Comparison of ENCODE assay signal across 9 mouse cellular contexts in the genomic region with DNA sequence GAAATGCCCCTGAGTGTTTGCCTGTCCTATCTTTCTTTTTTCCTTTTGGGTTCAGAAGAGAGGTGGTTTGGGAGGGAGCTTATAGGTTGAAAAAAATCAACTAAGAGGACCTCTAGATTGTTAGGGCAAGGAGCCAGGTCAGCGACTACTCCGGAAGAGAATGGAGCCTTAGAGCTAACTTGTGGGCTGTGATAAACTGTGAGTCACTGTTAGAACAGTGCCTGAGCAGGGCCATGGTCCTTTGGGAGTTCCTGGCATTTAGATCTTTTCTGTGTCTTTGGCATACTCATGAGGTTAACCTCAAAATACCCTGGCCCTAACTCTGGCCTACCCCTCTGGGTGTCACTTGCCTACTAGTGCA. TPM values are rescaled to one million over a fixed set of nuclear protein-coding genes. Genes with fewer than 3 reads are reported as not detected.
A peak's percentile ranks its signal among the peaks of the same experiment; 100 is the strongest.
DNase-seq lines count a peak whose midpoint lies in the region; ATAC-seq and TF ChIP-seq lines count a peak whose summit lies in the region.
"Had no signal": no experiment of that assay in that cellular context is flagged by ENCODE, and none has a peak within 500 bp of the region (broad histone marks: within the 10 kb centered on the region; RNA-seq: fewer than 3 reads in every experiment).

No protein-coding gene starts in this region.

- DNase-seq in forebrain, embryonic 10.5 days (ENCODE audit: extremely low spot score, low spot score) = no peak
- DNase-seq in NIH3T3 (ENCODE audit: low read depth) = peak; percentile 83
- no peak for DNase-seq in thymus, postnatal 14 days
- no peak for DNase-seq in cerebellum, adult 2 months
- no peak for DNase-seq in layer of hippocampus, adult 9-10 months (ENCODE audit: low spot score)

- H3K9ac ChIP-seq in forebrain, embryonic 15.5 days (replicated peaks) = no peak overlapping the region
- no peak overlapping the region for H3K9ac ChIP-seq in heart, embryonic 15.5 days
- no peak overlapping the region for H3K9ac ChIP-seq in lung, embryonic 16.5 days (ENCODE audit: low read length)

- no peaks in the 10 kb centered on the region for H3K27me3 ChIP-seq in forebrain, embryonic 15.5 days
- no peaks in the 10 kb centered on the region for H3K27me3 ChIP-seq in forebrain, embryonic 10.5 days (ENCODE audit: poor library complexity, severe bottlenecking)
- H3K27me3 ChIP-seq in heart, embryonic 15.5 days = no peaks in the 10 kb centered on the region
- H3K27me3 ChIP-seq in lung, embryonic 16.5 days (ENCODE audit: control insufficient read depth, insufficient read depth, low read depth, low read length) = no peaks in the 10 kb centered on the region
- H3K27me3 ChIP-seq in cerebellum, adult 2 months (ENCODE audit: control insufficient read depth, insufficient read depth, low read length) = no peaks in the 10 kb centered on the region
- H3K27me3 ChIP-seq: megakaryocyte, embryonic 14.5 days had no signal

- H3K4me3 ChIP-seq in forebrain, embryonic 15.5 days = no peak overlapping the region
- no peak overlapping the region for H3K4me3 ChIP-seq in forebrain, embryonic 10.5 days
- H3K4me3 ChIP-seq in heart, embryonic 15.5 days = no peak overlapping the region
- H3K4me3 ChIP-seq in lung, embryonic 16.5 days (ENCODE audit: low read length) = no peak overlapping the region
- H3K4me3 ChIP-seq in cerebellum, adult 2 months (replicated peaks; ENCODE audit: insufficient read depth, low read depth, low read length) = no peak overlapping the region

- 78% methylated on average over 2 of the region's 2 CpGs for WGBS in forebrain, embryonic 15.5 days
- WGBS in forebrain, embryonic 10.5 days = 93% methylated on average over 2 of the region's 2 CpGs
- 36% methylated on average over 2 of the region's 2 CpGs for WGBS in heart, embryonic 15.5 days
- WGBS in lung, embryonic 16.5 days = 19% methylated on average over 2 of the region's 2 CpGs
- WGBS in cerebellum, adult 2 months = 37% methylated on average over 2 of the region's 2 CpGs

- no peak overlapping the region for H3K4me2 ChIP-seq in forebrain, embryonic 15.5 days (replicated peaks)
- H3K4me2 ChIP-seq in heart, embryonic 15.5 days = no peak overlapping the region
- no peak overlapping the region for H3K4me2 ChIP-seq in lung, embryonic 16.5 days (ENCODE audit: low read depth, low read length)

- no peaks in the 10 kb centered on the region for H3K36me3 ChIP-seq in forebrain, embryonic 15.5 days
- peaks cover 36% of the 10 kb centered on the region for H3K36me3 ChIP-seq in forebrain, embryonic 10.5 days (replicated peaks)
- H3K36me3 ChIP-seq in heart, embryonic 15.5 days = no peaks in the 10 kb centered on the region
- H3K36me3 ChIP-seq in lung, embryonic 16.5 days (ENCODE audit: control insufficient read depth, insufficient read depth, low read length) = no peaks in the 10 kb centered on the region

- no peak for TF ChIP-seq CTCF in cerebellum, adult 2 months (IDR thresholded peaks at IDR 0.05; ENCODE audit: borderline replicate concordance, insufficient read depth, low read depth, low read length)

- ATAC-seq in forebrain, embryonic 15.5 days (replicated peaks) = no peak
- ATAC-seq in heart, embryonic 15.5 days (replicated peaks; ENCODE audit: insufficient number of reproducible peaks, insufficient read depth, low FRiP score, low read depth) = peak; percentile 64
- peak; percentile 79 for ATAC-seq in lung, embryonic 16.5 days (ENCODE audit: low read depth)

- peaks cover 5% of the 10 kb centered on the region; the same call in 1 of the 2 replicates for H3K4me1 ChIP-seq in forebrain, embryonic 15.5 days
- H3K4me1 ChIP-seq in forebrain, embryonic 10.5 days = peaks cover 5% of the 10 kb centered on the region; the same call in 1 of the 2 replicates
- peaks cover 18% of the 10 kb centered on the region for H3K4me1 ChIP-seq in heart, embryonic 15.5 days (replicated peaks)
- H3K4me1 ChIP-seq in lung, embryonic 16.5 days (replicated peaks; ENCODE audit: control insufficient read depth, insufficient read depth, low read length) = peaks cover 28% of the 10 kb centered on the region
- peaks cover 8% of the 10 kb centered on the region for H3K4me1 ChIP-seq in cerebellum, adult 2 months (ENCODE audit: control insufficient read depth, insufficient read depth, low read length)

- TF ChIP-seq POLR2A in cerebellum, adult 2 months (IDR thresholded peaks at IDR 0.05; ENCODE audit: borderline replicate concordance, insufficient read depth, low read length) = no peak

- H3K9me3 ChIP-seq in forebrain, embryonic 15.5 days = no peaks in the 10 kb centered on the region
- H3K9me3 ChIP-seq in forebrain, embryonic 10.5 days = no peaks in the 10 kb centered on the region
- H3K9me3 ChIP-seq in heart, embryonic 15.5 days (replicated peaks) = no peaks in the 10 kb centered on the region
- H3K9me3 ChIP-seq in lung, embryonic 16.5 days (ENCODE audit: control insufficient read depth, low read length) = no peaks in the 10 kb centered on the region
- H3K9me3 ChIP-seq: megakaryocyte, embryonic 14.5 days had no signal

- 0 out of 2 replicates have a peak overlapping the region, but pooled peaks have one; percentile 3 for H3K27ac ChIP-seq in forebrain, embryonic 15.5 days (replicated peaks)
- no peak overlapping the region for H3K27ac ChIP-seq in forebrain, embryonic 10.5 days
- peak overlapping the region; percentile 64 for H3K27ac ChIP-seq in heart, embryonic 15.5 days
- H3K27ac ChIP-seq in lung, embryonic 16.5 days (ENCODE audit: low read length) = peak overlapping the region; percentile 64
- H3K27ac ChIP-seq in cerebellum, adult 2 months (ENCODE audit: insufficient read depth, low read length) = no peak overlapping the region

RNA-seq across cellular contexts. Expression of gene Podxl, which starts 45.5 kb away (rescaled TPM):
- 11.5 and 12.7 TPM in 2 replicates for polyA plus RNA-seq in forebrain, embryonic 15.5 days (2015; fragmentation: Nextera tagmentation; extraction: Ambion mirVana)
- 17.2 and 20.6 TPM in 2 replicates for polyA plus RNA-seq in forebrain, embryonic 10.5 days (2016; fragmentation: Nextera tagmentation; extraction: Ambion mirVana)
- polyA plus RNA-seq in heart, embryonic 15.5 days (2015; fragmentation: Nextera tagmentation; extraction: Ambion mirVana) = 17.5 and 20.7 TPM in 2 replicates
- polyA plus RNA-seq in lung, embryonic 16.5 days (2015; fragmentation: Nextera tagmentation; extraction: Ambion mirVana) = 35.0 and 37.4 TPM in 2 replicates
- 15.0 and 16.5 TPM in 2 replicates for polyA plus RNA-seq in cerebellum, adult 2 months (2012; rRNA removed)

Comparison
In these comparisons a context has a peak if more than half of its experiments do, and no peak if none do; other contexts are left out.
1. H3K27ac ChIP-seq: peak in forebrain, embryonic 15.5 days (single experiment), heart, embryonic 15.5 days (single experiment) and lung, embryonic 16.5 days (single experiment); none in forebrain, embryonic 10.5 days (single experiment) and cerebellum, adult 2 months (single experiment).